Mouse (Mus musculus) midbrain, postnatal 0 days (tissue): ENCODE results near the gene Dner. TPM values are rescaled to one million over a fixed set of nuclear protein-coding genes. Genes with fewer than 3 reads are reported as not detected.

Source experiments
- ATAC-seq: fragments of 200-750 bp; cut with Nextera tagmentation; 2 replicates; pipeline ENCODE4 v1.8.0; 2017; ENCODE audit warnings: moderate number of reproducible peaks, mild to moderate bottlenecking, moderate TSS enrichment, moderate library complexity; ENCODE audit not compliant: low FRiP score
- DNase-seq: peaks from one replicate; pipeline ENCODE4 v3.0.0-alpha.2; 2015; ENCODE audit warnings: low spot score
- H3K27ac ChIP-seq: fragments of 300-500 bp; sonication (generic); 2 replicates; pipeline ENCODE4 v1.5.1; 2014; ENCODE audit warnings: low read depth, mild to moderate bottlenecking, low read length, mixed read lengths
- H3K27me3 ChIP-seq: fragments of 300-500 bp; sonication (generic); 2 replicates; pipeline ENCODE4 v1.6.1; 2014; ENCODE audit warnings: low read length, control low read depth, mixed read lengths; ENCODE audit not compliant: insufficient read depth
- H3K36me3 ChIP-seq: fragments of 300-500 bp; sonication (generic); 2 replicates; pipeline ENCODE4 v1.6.1; 2014; ENCODE audit warnings: low read length, control low read depth, mixed read lengths; ENCODE audit not compliant: insufficient read depth
- H3K4me1 ChIP-seq: fragments of 300-500 bp; sonication (generic); 2 replicates; pipeline ENCODE4 v1.6.1; 2014; ENCODE audit warnings: mild to moderate bottlenecking, control low read depth, antibody characterized with exemption, low read length, mixed read lengths; ENCODE audit not compliant: insufficient read depth
- H3K4me2 ChIP-seq: fragments of 300-500 bp; sonication (generic); 2 replicates; pipeline ENCODE4 v1.6.1; 2014; ENCODE audit warnings: low read depth, mild to moderate bottlenecking, low read length, mixed read lengths; ENCODE audit not compliant: poor library complexity, severe bottlenecking
- H3K4me3 ChIP-seq: fragments of 300-500 bp; sonication (generic); 2 replicates; pipeline ENCODE4 v1.5.1; 2014; ENCODE audit warnings: low read depth, mild to moderate bottlenecking, low read length, moderate library complexity
- H3K9ac ChIP-seq: fragments of 300-500 bp; sonication (generic); replicated peaks from 2 replicates; pipeline ENCODE4 v1.6.1; 2014; ENCODE audit warnings: mild to moderate bottlenecking, low read length, moderate library complexity, mixed read lengths; ENCODE audit not compliant: poor library complexity, severe bottlenecking
- H3K9me3 ChIP-seq: fragments of 300-500 bp; sonication (generic); 2 replicates; pipeline ENCODE4 v1.6.1; 2016; ENCODE audit warnings: low read length, control low read depth
- CTCF ChIP-seq: IDR thresholded peaks from 2 replicates; pipeline ENCODE4 v1.5.1; 2016; ENCODE audit warnings: antibody characterized with exemption, mild to moderate bottlenecking
- WGBS: fragments of 180-500 bp; shearing (Covaris S2); extraction: QIAGEN DNeasy Blood & Tissue Kit; methylation state at CpG from one replicate; pipeline ENCODE4 v1.1.7; 2014; 5-methylcytosine and 5-hydroxymethylcytosine counted together
- polyA plus RNA-seq: library from polyadenylated mRNA; unstranded; fragments of >200 nt; fragmentation: Nextera tagmentation; extraction: Ambion mirVana; gene quantifications from 2 replicates; pipeline ENCODE4 v1.2.1, GENCODE M21; 2015
- total RNA-seq: library from RNA; depleted of rRNA; stranded (reverse); fragments of >200 nt; gene quantifications from 2 replicates; pipeline ENCODE4 v1.2.3, GENCODE M21; 2014

The Dner gene
- total and polyA plus RNA-seq, 2 experiments from 2014 or later = 321 to 323 TPM

DNA sequence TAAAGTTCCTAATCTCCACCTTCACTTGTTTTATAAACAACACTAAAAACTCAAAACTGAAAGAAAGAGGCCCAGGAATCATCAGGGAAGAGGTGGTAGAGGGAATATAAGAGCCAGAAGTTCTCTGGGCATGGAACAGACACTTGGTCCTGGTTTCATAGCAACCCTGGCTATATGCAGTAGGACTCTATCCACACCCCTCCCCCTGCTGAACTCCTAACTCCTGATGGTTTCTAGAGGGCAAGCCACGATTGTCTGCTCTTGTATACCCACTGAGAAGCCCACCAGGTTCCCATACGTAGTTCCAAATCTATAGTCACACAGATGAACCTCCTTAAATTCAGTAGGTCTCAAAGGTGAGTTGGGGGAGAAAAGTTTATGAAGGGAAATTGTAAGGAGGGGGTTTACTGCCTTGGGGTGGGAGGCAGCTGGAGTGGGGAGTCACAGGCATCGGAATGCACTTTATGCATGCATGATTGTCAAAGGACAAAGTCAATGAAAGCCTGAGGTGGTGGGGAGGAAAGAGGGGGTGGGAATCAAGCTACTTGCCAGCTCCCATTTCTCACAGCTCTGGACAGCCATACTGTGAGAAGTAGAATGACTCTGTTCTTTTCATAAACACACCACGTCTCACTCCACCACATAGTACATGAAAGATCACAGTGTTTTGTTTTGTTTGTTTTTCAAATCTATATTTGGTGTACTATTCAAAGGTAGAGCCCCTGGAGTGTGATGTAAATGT, 31.5 kb downstream of the Dner start:
- no peak overlapping the region for H3K9ac ChIP-seq
- DNase-seq (peak; percentile 27), ATAC-seq (no peak)
- no peaks in the 10 kb centered on the region for H3K36me3 ChIP-seq
- no peaks in the 10 kb centered on the region for H3K27me3 ChIP-seq
- H3K27ac ChIP-seq = no peak overlapping the region
- H3K4me3 ChIP-seq = no peak overlapping the region
- WGBS = 46% methylated on average over 4 of the region's 4 CpGs
- TF ChIP-seq CTCF = no peak
- no peak overlapping the region for H3K4me2 ChIP-seq
- peaks cover 2% of the 10 kb centered on the region; the same call in 1 of the 2 replicates for H3K4me1 ChIP-seq
- no peaks in the 10 kb centered on the region for H3K9me3 ChIP-seq

DNA sequence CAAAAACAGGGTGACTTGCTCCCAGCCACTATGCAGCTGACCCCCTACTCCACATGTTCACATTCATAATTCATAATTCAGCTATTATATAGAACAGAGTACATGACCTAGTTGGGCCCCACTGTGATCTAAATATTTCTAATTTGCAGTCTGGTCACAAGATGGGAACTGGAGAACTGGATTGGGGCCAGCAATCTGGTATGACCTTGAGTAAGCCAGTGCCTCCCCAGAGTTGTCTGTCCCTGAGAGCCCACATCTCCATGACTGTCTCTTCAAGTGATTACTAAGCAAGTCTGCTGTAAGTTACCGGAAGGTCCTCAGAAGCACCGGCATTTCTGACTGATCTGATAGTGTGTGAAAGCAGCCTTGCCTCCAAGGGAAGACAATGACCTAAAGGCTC, 49.2 kb downstream of the Dner start:
- H3K9me3 ChIP-seq = no peaks in the 10 kb centered on the region
- DNase-seq (peak; percentile 45), ATAC-seq (no peak)
- no peak overlapping the region for H3K9ac ChIP-seq
- WGBS = 78% methylated on average over 2 of the region's 2 CpGs
- no peak overlapping the region for H3K27ac ChIP-seq
- no peaks in the 10 kb centered on the region for H3K4me1 ChIP-seq
- H3K27me3 ChIP-seq = no peaks in the 10 kb centered on the region
- H3K4me3 ChIP-seq = no peak overlapping the region
- no peaks in the 10 kb centered on the region for H3K36me3 ChIP-seq
- no peak for TF ChIP-seq CTCF
- H3K4me2 ChIP-seq = no peak overlapping the region

DNA sequence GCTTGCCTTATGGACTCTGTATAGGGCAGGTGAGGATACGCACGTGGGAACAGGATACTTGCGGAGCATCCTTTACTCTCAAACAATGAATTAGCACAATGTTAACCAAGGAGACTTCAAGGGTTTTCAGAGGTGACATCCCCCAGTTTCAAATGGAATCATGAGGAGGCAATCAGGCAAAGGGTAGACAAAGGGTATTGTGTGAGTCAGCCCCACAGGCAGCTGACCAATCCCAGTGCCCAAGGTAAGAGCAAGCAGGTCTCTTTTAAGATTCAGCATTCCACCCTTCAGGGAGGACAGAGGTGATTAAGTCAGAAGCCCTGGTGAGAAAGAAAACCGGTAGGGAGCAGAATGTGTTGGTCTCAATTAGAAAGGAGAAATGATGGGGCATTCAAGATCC, 55.6 kb downstream of the Dner start:
- no peak for DNase-seq
- Histone ChIP-seq H3K27me3 (no peaks in the 10 kb centered on the region), H3K4me1 (no peaks in the 10 kb centered on the region), H3K27ac (no peak overlapping the region), H3K36me3 (no peaks in the 10 kb centered on the region), H3K4me2 (no peak overlapping the region), H3K4me3 (no peak overlapping the region), H3K9me3 (no peaks in the 10 kb centered on the region), H3K9ac (no peak overlapping the region)
- no peak for TF ChIP-seq CTCF
- 64% methylated on average over 4 of the region's 4 CpGs for WGBS
- ATAC-seq = no peak

DNA sequence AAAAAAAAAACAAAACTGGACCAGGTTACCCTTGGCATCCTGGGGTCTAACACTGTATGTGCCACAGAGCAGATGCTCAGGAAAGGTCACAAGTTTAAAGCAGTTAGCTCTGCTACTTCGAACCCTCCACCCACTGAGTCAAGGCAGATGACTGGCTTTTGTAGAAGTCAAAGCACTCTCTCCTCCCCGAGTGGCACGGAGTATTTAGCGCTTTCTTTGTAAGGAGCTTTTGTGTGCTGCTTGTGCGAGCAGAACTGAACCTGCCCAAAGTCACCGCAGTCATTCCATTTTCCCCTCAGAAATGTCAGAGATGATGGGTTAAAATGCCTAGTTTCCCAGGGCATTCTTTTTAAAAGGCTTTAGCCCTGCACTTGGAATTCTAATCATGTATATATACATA, 59.1 kb downstream of the Dner start:
- Histone ChIP-seq H3K9ac (no peak overlapping the region), H3K36me3 (no peaks in the 10 kb centered on the region), H3K9me3 (no peaks in the 10 kb centered on the region), H3K4me2 (no peak overlapping the region), H3K27me3 (no peaks in the 10 kb centered on the region), H3K4me3 (no peak overlapping the region), H3K4me1 (no peaks in the 10 kb centered on the region), H3K27ac (0 out of 2 replicates have a peak overlapping the region, but pooled peaks have one; percentile 43)
- ATAC-seq = no peak
- no peak for TF ChIP-seq CTCF
- DNase-seq = no peak
- WGBS = 14% methylated on average over 6 of the region's 6 CpGs

DNA sequence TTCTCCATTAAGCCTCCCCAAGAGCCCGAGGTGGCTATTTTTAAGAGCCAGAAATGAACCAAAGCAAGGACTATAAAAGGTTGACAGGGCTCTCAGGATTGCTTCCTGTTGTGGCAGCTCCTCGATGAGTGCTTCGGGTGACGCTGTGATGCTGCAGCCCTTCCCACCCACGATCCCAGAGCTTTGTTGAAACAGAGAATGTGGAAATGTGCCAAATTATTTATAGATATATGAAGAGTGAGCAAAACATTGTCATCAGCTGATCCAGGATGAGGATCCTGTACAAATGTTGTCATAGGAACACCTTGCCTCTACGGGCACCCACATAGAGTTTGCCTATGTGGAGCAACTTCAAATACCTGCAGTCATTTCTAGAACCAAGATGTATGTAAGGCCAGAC, 67.8 kb downstream of the Dner start:
- Histone ChIP-seq H3K27ac (no peak overlapping the region), H3K4me1 (peaks cover under 1% of the 10 kb centered on the region; the same call in 1 of the 2 replicates), H3K4me2 (no peak overlapping the region), H3K4me3 (no peak overlapping the region), H3K9ac (no peak overlapping the region), H3K36me3 (no peaks in the 10 kb centered on the region), H3K27me3 (no peaks in the 10 kb centered on the region), H3K9me3 (no peaks in the 10 kb centered on the region)
- no peak for TF ChIP-seq CTCF
- 86% methylated on average over 6 of the region's 6 CpGs for WGBS
- no peak for DNase-seq
- no peak for ATAC-seq

DNA sequence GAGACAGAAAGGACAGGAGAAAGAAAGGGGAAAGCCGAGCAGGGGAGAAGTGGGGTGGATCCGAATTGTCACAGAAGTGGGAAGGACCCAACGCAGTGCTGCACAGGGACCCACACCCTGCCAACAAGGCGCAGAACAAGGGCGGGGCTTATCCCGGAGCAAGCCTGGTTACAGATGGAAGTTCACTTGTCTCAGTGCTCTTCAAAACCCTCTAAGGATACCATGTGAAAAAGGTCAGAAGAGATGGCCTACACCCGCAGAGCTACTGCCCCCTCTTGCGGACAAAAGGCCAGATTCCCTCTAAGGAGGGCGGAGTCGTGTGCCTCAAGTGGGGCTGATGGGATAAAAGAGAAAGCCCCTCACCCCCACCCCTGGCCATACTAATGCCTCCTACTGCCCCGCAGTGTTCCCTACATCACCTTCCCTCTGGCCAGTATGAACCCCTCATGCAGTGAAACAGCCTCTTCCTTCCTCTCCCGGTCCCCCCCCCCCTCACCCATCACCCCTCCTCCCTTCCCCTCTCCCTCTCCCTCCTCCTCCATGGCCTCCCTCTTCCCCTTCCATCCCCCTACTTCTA, 73.0 kb downstream of the Dner start:
- Histone ChIP-seq H3K9ac (no peak overlapping the region), H3K27ac (no peak overlapping the region), H3K4me2 (no peak overlapping the region), H3K4me3 (no peak overlapping the region), H3K4me1 (peaks cover 11% of the 10 kb centered on the region; the same call in 1 of the 2 replicates), H3K9me3 (no peaks in the 10 kb centered on the region), H3K36me3 (no peaks in the 10 kb centered on the region), H3K27me3 (no peaks in the 10 kb centered on the region)
- DNase-seq = no peak
- no peak for ATAC-seq
- 35% methylated on average over 11 of the region's 12 CpGs for whole genome bisulfite sequencing
- TF ChIP-seq CTCF = peak; percentile 55
